Mouse (Mus musculus): ENCODE measurements around the gene Tdrd9. TPM values are rescaled to one million over a fixed set of nuclear protein-coding genes. Genes with fewer than 3 reads are reported as not detected.
A peak's percentile ranks its signal among the peaks of the same experiment; 100 is the strongest.

Tdrd9 gene
- polyA plus RNA-seq, 1 experiment from 2014 or later = 1.2 TPM

DNA sequence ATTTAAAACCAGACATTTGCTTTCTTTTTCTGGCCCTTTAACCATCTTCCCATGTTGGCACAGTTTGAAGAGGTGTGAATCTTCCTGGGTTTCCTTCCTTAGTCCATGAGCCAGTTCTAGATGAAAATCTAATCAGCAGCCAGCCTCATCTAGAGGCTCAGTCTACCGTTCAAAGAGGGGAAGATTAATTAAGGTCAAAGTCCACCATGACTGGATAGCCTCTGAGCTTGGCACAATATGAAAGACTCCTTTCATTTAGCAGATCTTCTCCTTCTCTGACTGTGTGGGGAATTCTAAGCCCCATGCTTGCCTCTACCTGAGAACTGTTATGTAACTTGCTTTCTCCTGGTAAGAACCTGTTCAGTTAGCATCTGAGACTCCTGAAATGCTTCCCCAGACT, 110.9 kb downstream of the Tdrd9 start:
- Histone ChIP-seq H3K36me3 (ENCODE audit: control insufficient read depth, insufficient read depth, low read length) (no peaks in the 10 kb centered on the region), H3K4me3 (ENCODE audit: low read depth, low read length) (no peak overlapping the region), H3K9me3 (ENCODE audit: control insufficient read depth, low read length) (no peaks in the 10 kb centered on the region), H3K27ac (ENCODE audit: low read depth, low read length) (no peak overlapping the region), H3K9ac (ENCODE audit: low read length) (no peak overlapping the region), H3K27me3 (ENCODE audit: control insufficient read depth, insufficient read depth, low read length) (no peaks in the 10 kb centered on the region), H3K4me2 (ENCODE audit: low read depth) (no peak overlapping the region), H3K4me1 (ENCODE audit: control insufficient read depth, insufficient read depth, low read length) (no peaks in the 10 kb centered on the region)
- DNase-seq (ENCODE audit: low spot score) (no peak), ATAC-seq (ENCODE audit: insufficient read depth, low FRiP score, low TSS enrichment) (no peak)
- WGBS = 79% methylated on average over 1 of the region's 1 CpGs

DNA sequence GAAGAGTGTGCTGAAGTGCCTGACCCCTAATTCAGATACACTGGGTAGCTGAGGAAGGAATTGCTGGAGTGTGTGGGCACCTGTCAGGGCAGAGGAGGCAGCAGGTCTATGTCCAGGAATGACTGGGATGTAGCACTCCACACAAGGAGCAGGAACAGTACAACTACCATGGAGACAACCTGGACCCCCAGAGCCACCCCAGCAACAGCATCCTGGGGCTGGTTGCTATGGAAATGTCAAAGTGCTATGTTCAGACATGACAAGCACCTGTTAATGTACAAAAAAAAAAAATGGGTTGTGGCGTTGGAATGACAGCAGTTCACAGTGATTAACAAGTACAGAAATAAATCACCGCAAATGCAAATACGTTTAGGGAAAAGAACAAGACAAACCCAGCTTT, 114.9 kb downstream of the Tdrd9 start:
- no peak overlapping the region for H3K4me2 ChIP-seq (ENCODE audit: low read depth)
- H3K4me3 ChIP-seq (ENCODE audit: low read depth, low read length) = no peak overlapping the region
- H3K9me3 ChIP-seq (ENCODE audit: control insufficient read depth, low read length) = no peaks in the 10 kb centered on the region
- no peak overlapping the region for H3K9ac ChIP-seq (ENCODE audit: low read length)
- H3K4me1 ChIP-seq (ENCODE audit: control insufficient read depth, insufficient read depth, low read length) = no peaks in the 10 kb centered on the region
- DNase-seq (ENCODE audit: low spot score) (no peak), ATAC-seq (ENCODE audit: insufficient read depth, low FRiP score, low TSS enrichment) (no peak)
- H3K36me3 ChIP-seq (ENCODE audit: control insufficient read depth, insufficient read depth, low read length) = no peaks in the 10 kb centered on the region
- no peak overlapping the region for H3K27ac ChIP-seq (ENCODE audit: low read depth, low read length)
- H3K27me3 ChIP-seq (ENCODE audit: control insufficient read depth, insufficient read depth, low read length) = no peaks in the 10 kb centered on the region
- 93% methylated on average over 3 of the region's 3 CpGs for WGBS

DNA sequence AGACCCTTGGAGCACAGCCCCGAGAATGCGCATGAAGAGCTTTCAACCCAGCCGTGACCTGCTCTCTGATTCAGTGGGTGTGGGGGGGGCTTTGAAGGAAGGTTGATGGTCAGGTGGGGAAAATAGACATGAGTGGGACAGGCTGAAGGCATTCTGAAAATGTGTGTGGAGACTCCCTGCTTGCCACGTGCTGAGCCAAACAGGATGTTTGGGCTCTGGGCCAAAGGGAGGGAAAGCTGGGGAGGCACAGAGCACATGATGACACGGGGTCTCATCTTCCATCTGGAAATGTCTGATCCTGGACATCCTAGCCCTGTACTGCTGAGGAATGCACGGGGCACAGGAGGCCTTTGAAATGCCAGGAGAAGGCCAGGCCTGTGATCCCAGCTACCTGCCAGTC, 115.4 kb downstream of the Tdrd9 start:
- WGBS = 81% methylated on average over 6 of the region's 6 CpGs
- no peak overlapping the region for H3K9ac ChIP-seq (ENCODE audit: low read length)
- H3K27ac ChIP-seq (ENCODE audit: low read depth, low read length) = no peak overlapping the region
- no peaks in the 10 kb centered on the region for H3K9me3 ChIP-seq (ENCODE audit: control insufficient read depth, low read length)
- no peaks in the 10 kb centered on the region for H3K27me3 ChIP-seq (ENCODE audit: control insufficient read depth, insufficient read depth, low read length)
- no peak overlapping the region for H3K4me2 ChIP-seq (ENCODE audit: low read depth)
- DNase-seq (ENCODE audit: low spot score) (no peak), ATAC-seq (ENCODE audit: insufficient read depth, low FRiP score, low TSS enrichment) (no peak)
- no peak overlapping the region for H3K4me3 ChIP-seq (ENCODE audit: low read depth, low read length)
- no peaks in the 10 kb centered on the region for H3K36me3 ChIP-seq (ENCODE audit: control insufficient read depth, insufficient read depth, low read length)
- H3K4me1 ChIP-seq (ENCODE audit: control insufficient read depth, insufficient read depth, low read length) = no peaks in the 10 kb centered on the region

DNA sequence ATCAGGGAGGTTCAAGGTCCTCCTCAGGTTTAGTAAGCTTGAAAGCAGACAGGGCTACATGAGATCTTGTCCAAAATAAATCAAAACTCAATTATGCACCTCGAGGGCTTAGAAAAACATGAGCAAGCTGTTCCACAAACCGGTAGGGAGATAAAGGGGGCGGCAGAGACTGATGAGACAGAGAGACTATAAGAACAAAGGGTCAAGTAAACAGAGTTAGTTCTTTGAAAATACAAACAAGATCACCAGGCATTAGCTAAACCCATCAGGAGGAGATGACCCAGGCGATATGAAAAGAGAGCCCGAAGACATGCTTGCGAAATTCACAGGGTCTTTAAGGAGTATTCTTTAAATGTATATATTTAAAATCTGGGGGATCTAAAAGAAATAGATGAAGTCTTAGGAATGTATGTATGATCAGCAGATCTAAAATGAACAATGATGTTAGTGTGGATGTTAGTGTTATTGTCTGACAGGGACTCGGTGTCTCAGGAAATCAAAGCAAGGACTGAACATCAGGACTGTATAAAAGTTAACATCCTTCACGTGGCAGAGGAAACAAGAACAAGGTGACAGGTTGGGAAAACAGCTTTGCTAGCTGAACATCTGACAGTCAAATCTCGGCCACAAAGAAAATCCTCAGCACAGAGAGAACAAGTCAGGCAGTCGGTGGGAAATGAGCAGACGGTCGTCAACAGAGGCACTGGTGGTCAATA, 117.4 kb downstream of the Tdrd9 start:
- H3K27me3 ChIP-seq (ENCODE audit: control insufficient read depth, insufficient read depth, low read length) = no peaks in the 10 kb centered on the region
- 69% methylated on average over 12 of the region's 12 CpGs for WGBS
- no peak overlapping the region for H3K27ac ChIP-seq (ENCODE audit: low read depth, low read length)
- H3K4me2 ChIP-seq (ENCODE audit: low read depth) = no peak overlapping the region
- H3K36me3 ChIP-seq (ENCODE audit: control insufficient read depth, insufficient read depth, low read length) = no peaks in the 10 kb centered on the region
- H3K9me3 ChIP-seq (ENCODE audit: control insufficient read depth, low read length) = no peaks in the 10 kb centered on the region
- ATAC-seq (ENCODE audit: insufficient read depth, low FRiP score, low TSS enrichment) (no peak), DNase-seq (ENCODE audit: low spot score) (no peak)
- no peaks in the 10 kb centered on the region for H3K4me1 ChIP-seq (ENCODE audit: control insufficient read depth, insufficient read depth, low read length)
- H3K9ac ChIP-seq (ENCODE audit: low read length) = no peak overlapping the region
- H3K4me3 ChIP-seq (ENCODE audit: low read depth, low read length) = no peak overlapping the region

DNA sequence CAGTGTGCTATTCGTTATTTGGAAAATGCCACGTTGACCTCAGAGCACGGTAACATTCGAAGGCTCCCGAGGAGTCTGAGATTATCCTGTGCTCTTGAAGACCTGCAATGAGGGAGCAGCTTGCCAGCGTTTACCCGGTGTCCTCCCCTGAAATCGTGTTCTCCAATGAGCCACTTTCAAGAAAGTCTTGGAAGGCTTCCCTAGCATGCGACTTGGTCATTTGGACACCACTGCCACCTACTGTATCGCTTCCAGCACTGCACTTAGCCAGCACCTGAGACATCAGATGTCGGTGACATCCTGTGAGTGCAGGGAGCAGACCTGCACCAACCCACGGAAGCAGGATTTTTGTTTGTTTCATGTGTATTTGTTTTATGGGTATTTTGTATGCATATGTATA, 119.7 kb downstream of the Tdrd9 start:
- H3K9ac ChIP-seq (ENCODE audit: low read length) = no peak overlapping the region
- no peak overlapping the region for H3K4me3 ChIP-seq (ENCODE audit: low read depth, low read length)
- H3K4me2 ChIP-seq (ENCODE audit: low read depth) = no peak overlapping the region
- no peaks in the 10 kb centered on the region for H3K4me1 ChIP-seq (ENCODE audit: control insufficient read depth, insufficient read depth, low read length)
- DNase-seq (ENCODE audit: low spot score) (peak; percentile 61), ATAC-seq (ENCODE audit: insufficient read depth, low FRiP score, low TSS enrichment) (no peak)
- no peaks in the 10 kb centered on the region for H3K9me3 ChIP-seq (ENCODE audit: control insufficient read depth, low read length)
- H3K27ac ChIP-seq (ENCODE audit: low read depth, low read length) = no peak overlapping the region
- H3K36me3 ChIP-seq (ENCODE audit: control insufficient read depth, insufficient read depth, low read length) = no peaks in the 10 kb centered on the region
- WGBS = 6% methylated on average over 12 of the region's 12 CpGs
- no peaks in the 10 kb centered on the region for H3K27me3 ChIP-seq (ENCODE audit: control insufficient read depth, insufficient read depth, low read length)

DNA sequence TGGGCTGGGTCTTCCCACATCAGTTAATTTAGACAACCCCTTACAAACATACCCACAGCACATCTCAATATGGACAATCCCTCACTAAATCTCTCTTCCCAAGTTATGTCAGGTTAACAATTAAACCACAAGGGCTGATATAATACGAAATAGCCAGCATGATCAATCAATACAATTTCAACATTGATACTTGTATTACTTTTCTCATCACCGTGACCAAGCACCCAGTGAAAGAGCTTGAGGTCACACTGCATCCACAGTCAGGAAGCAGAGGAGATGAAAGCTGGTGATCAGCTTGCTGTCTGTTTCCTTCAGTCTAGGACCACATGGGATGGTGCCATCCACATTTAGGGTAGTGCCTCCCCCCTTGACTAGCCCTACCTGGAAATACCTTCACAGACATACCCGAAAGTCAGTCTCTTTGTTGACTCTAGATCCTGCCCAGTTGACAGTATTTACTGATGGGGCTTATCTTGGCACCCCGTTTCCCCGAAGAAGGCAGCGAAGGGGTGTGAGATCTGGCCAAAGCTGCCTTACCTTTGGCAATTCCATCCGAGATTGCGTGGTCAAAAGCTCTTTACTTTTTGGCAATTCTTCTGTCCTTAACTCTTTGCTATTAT, 123.0 kb downstream of the Tdrd9 start:
- DNase-seq (ENCODE audit: low spot score) (no peak), ATAC-seq (ENCODE audit: insufficient read depth, low FRiP score, low TSS enrichment) (no peak)
- Histone ChIP-seq H3K4me2 (ENCODE audit: low read depth) (no peak overlapping the region), H3K4me3 (ENCODE audit: low read depth, low read length) (no peak overlapping the region), H3K36me3 (ENCODE audit: control insufficient read depth, insufficient read depth, low read length) (no peaks in the 10 kb centered on the region), H3K27ac (ENCODE audit: low read depth, low read length) (no peak overlapping the region), H3K9me3 (ENCODE audit: control insufficient read depth, low read length) (no peaks in the 10 kb centered on the region), H3K9ac (ENCODE audit: low read length) (no peak overlapping the region), H3K4me1 (ENCODE audit: control insufficient read depth, insufficient read depth, low read length) (no peaks in the 10 kb centered on the region), H3K27me3 (ENCODE audit: control insufficient read depth, insufficient read depth, low read length) (no peaks in the 10 kb centered on the region)
- WGBS = 88% methylated on average over 8 of the region's 8 CpGs

DNA sequence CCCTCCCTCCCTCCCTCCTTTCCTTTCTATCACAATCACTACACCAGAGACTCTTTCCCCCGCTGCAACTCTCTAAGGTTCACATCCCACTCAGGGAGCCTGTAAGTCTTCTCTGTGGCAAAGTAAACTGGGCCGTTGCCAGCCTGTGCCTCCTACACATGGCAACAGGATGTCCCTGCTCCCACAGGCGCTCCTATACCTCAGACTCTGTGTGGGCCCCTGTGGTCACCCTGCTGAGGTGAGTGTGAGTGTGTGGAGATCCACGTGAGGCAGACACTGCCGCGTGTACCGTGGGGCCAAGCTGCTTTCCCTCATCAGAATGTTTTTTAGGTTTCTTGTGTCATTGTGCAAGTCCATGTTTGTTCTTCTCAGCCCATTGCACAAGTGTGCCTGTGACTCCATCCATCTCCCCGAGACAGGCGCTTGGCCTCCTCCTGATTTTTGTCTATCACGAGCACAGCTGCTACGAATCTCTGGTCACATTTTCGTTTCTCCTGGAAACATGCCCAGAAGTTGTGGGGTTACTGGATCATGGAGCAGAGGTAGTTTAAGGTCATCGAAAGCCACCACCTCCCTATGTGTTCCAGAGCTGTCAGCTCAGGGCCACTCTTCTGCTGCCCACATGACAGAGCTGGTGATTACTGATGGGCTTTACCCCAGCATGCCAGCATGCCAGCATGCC, 124.8 kb downstream of the Tdrd9 start:
- Histone ChIP-seq H3K9ac (ENCODE audit: low read length) (no peak overlapping the region), H3K9me3 (ENCODE audit: control insufficient read depth, low read length) (no peaks in the 10 kb centered on the region), H3K4me3 (ENCODE audit: low read depth, low read length) (no peak overlapping the region), H3K4me1 (ENCODE audit: control insufficient read depth, insufficient read depth, low read length) (no peaks in the 10 kb centered on the region), H3K27ac (ENCODE audit: low read depth, low read length) (no peak overlapping the region), H3K4me2 (ENCODE audit: low read depth) (no peak overlapping the region), H3K27me3 (ENCODE audit: control insufficient read depth, insufficient read depth, low read length) (no peaks in the 10 kb centered on the region), H3K36me3 (ENCODE audit: control insufficient read depth, insufficient read depth, low read length) (no peaks in the 10 kb centered on the region)
- DNase-seq (ENCODE audit: low spot score) = no peak
- WGBS = 78% methylated on average over 13 of the region's 13 CpGs
- ATAC-seq (ENCODE audit: insufficient read depth, low FRiP score, low TSS enrichment) = no peak

DNA sequence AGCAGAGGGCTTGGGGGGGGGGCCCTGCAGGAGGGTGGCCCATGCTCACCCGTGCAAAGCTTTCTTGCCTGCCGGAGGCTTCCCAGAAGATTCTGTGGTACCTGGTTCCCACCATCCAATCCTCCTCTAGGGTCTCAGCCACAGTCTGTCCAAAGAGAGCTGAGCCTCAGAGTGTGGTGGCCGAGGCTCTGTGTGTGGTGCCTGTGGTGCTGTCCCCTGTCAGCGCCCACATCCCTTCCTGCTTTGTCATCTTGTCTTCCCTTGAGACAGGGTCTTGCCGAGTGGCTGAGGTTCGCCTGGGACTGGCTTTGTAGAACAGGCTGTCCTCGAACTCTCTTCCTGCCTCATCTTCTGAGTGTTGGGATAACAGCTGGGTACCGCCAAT, 125.4 kb downstream of the Tdrd9 start:
- no peak for ATAC-seq (ENCODE audit: insufficient read depth, low FRiP score, low TSS enrichment)
- Histone ChIP-seq H3K27me3 (ENCODE audit: control insufficient read depth, insufficient read depth, low read length) (no peaks in the 10 kb centered on the region), H3K9ac (ENCODE audit: low read length) (no peak overlapping the region), H3K9me3 (ENCODE audit: control insufficient read depth, low read length) (no peaks in the 10 kb centered on the region), H3K4me3 (ENCODE audit: low read depth, low read length) (no peak overlapping the region), H3K4me1 (ENCODE audit: control insufficient read depth, insufficient read depth, low read length) (no peaks in the 10 kb centered on the region), H3K27ac (ENCODE audit: low read depth, low read length) (no peak overlapping the region), H3K4me2 (ENCODE audit: low read depth) (no peak overlapping the region), H3K36me3 (ENCODE audit: control insufficient read depth, insufficient read depth, low read length) (no peaks in the 10 kb centered on the region)
- no peak for DNase-seq (ENCODE audit: low spot score)
- WGBS = 80% methylated on average over 8 of the region's 8 CpGs

DNA sequence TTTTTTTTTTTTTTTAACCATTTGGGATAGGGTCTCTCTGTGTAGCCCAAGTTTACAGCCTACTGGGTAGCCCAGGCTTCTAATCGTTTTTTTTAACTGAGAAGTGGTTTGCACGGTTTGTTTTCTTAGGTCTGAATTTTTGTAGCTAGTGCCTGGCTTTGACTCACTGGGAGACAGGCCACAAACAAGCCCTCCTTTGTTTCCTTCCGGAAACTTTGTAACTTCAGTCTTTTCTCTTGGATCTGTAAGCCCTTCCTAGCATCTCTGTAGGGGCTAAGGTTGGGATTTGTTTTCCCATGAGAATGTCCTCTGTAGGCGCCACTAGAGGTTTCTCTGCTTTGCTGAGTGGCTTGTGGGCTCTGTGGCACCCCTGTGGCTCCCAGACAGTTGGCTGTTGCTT, 128.7 kb downstream of the Tdrd9 start:
- H3K4me3 ChIP-seq (ENCODE audit: low read depth, low read length) = no peak overlapping the region
- no peaks in the 10 kb centered on the region for H3K27me3 ChIP-seq (ENCODE audit: control insufficient read depth, insufficient read depth, low read length)
- DNase-seq (ENCODE audit: low spot score) (no peak), ATAC-seq (ENCODE audit: insufficient read depth, low FRiP score, low TSS enrichment) (no peak)
- no peak overlapping the region for H3K27ac ChIP-seq (ENCODE audit: low read depth, low read length)
- no peak overlapping the region for H3K9ac ChIP-seq (ENCODE audit: low read length)
- no peaks in the 10 kb centered on the region for H3K9me3 ChIP-seq (ENCODE audit: control insufficient read depth, low read length)
- no peak overlapping the region for H3K4me2 ChIP-seq (ENCODE audit: low read depth)
- WGBS = 62% methylated on average over 4 of the region's 4 CpGs
- no peaks in the 10 kb centered on the region for H3K4me1 ChIP-seq (ENCODE audit: control insufficient read depth, insufficient read depth, low read length)
- H3K36me3 ChIP-seq (ENCODE audit: control insufficient read depth, insufficient read depth, low read length) = no peaks in the 10 kb centered on the region

All from neural tube, embryonic 11.5 days (tissue).